Mouse (Mus musculus): ENCODE data around the gene Fst. TPM values are rescaled to one million over a fixed set of nuclear protein-coding genes. Genes with fewer than 3 reads are reported as not detected.
A peak's percentile ranks its signal among the peaks of the same experiment; 100 is the strongest.

Fst gene
- total RNA-seq, 2 experiments from 2014 or later, result 0.74 to 0.88 TPM

GRCm38 (mm10) chr13:114412326-114412725 is 46.4 kb downstream of the Fst start:
- peak; percentile 10 for DNase-seq

- no peak for DNase-seq
These were observed 51.9 kb downstream of the Fst start for GRCm38 (mm10) chr13:114406866-114407265.

GRCm38 (mm10) chr13:114406424-114406823 is 52.3 kb downstream of the Fst start:
- no peak for DNase-seq

GRCm38 (mm10) chr13:114405100-114405715 is 53.5 kb downstream of the Fst start:
- no peak for DNase-seq

Other genes with a start within 250 kb of the Fst start
- gene Ndufs4, start 70.7 kb downstream of the Fst start, total RNA-seq (2021), result 100 to 1,000 TPM; 365 to 413 TPM